Mouse (Mus musculus): ENCODE data around the gene Inpp5e. TPM values are rescaled to one million over a fixed set of nuclear protein-coding genes. Genes with fewer than 3 reads are reported as not detected.

The Inpp5e gene
- polyA plus RNA-seq, 1 experiment from 2014 or later: 24.0 TPM

DNA sequence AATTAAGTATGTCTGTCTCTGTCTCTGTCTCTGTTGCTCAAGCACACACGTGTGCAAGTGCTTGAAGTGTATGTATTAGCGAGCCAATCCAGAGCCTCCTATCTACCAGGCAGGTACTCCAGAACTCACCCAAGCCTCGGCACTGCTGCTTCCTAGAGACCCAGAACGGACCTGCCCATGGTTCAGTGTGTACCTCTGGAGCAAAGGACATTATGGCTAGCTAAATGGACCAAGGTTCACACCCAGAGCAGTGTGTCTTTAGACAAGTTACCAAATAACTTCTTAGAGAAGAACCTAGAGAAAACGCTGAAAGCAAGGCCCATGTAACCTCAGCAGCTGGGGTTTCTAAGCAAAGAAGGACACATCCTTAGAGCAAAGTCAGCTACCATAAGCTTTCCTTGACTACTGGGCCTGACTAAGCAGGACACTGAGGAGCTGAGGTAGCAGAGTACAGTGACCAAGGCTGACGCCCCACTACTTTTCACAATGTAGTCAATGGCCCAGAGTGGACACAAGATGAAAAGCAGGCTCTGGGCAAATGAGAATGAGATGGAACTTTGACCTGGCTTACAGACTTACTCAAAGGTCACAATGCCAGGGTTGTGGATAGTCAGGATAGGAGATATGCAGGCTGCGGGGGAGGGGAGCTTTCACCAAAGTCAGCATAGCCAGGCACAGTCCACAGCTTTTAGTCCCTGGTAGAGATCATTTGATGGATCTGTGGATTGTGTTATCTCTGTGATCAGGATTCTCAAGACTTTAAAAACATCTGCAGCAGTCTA lies 26.0 kb upstream of the Inpp5e start:
- WGBS: 92% methylated on average over 7 of the region's 7 CpGs
- no peaks in the 10 kb centered on the region for H3K9me3 ChIP-seq (ENCODE audit: control insufficient read depth, low read depth, low read length)
- H3K9ac ChIP-seq (replicated peaks; ENCODE audit: low read depth, low read length): no peak overlapping the region
- H3K27ac ChIP-seq (ENCODE audit: low read length): no peak overlapping the region
- no peaks in the 10 kb centered on the region for H3K4me1 ChIP-seq (ENCODE audit: control insufficient read depth, insufficient read depth, low read length)
- no peak overlapping the region for H3K4me2 ChIP-seq (replicated peaks; ENCODE audit: low read depth, low read length)
- peaks cover 75% of the 10 kb centered on the region for H3K36me3 ChIP-seq (ENCODE audit: control insufficient read depth, insufficient read depth, low read length)
- no peaks in the 10 kb centered on the region for H3K27me3 ChIP-seq (ENCODE audit: control insufficient read depth, insufficient read depth, low read length)
- ATAC-seq (ENCODE audit: insufficient number of reproducible peaks, insufficient read depth, low FRiP score, low read depth): no peak
- no peak overlapping the region for H3K4me3 ChIP-seq (ENCODE audit: low read depth, low read length)

DNA sequence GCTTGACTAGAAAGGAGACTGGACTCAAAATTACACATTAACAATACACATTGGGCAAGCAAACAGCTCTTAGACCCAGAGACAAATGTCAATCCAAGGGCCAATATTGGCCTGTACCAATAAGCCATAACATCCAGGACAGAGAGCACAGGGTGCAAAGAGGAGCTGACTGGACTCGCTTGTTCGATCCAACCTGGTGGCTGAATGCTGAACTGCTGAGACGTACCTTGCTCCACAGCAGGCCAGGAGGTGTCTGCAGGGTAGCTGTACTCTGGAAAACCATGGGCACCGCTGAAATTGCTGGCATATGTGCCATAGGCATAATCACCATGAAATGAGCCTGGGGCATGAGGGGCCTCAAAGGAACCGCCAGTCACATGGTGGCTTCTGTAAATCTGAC lies 20.8 kb upstream of the Inpp5e start:
- Histone ChIP-seq H3K9me3 (ENCODE audit: control insufficient read depth, low read depth, low read length) (no peaks in the 10 kb centered on the region), H3K4me2 (replicated peaks; ENCODE audit: low read depth, low read length) (no peak overlapping the region), H3K9ac (replicated peaks; ENCODE audit: low read depth, low read length) (no peak overlapping the region), H3K36me3 (ENCODE audit: control insufficient read depth, insufficient read depth, low read length) (peaks cover 86% of the 10 kb centered on the region), H3K4me1 (ENCODE audit: control insufficient read depth, insufficient read depth, low read length) (no peaks in the 10 kb centered on the region), H3K27ac (ENCODE audit: low read length) (no peak overlapping the region), H3K4me3 (ENCODE audit: low read depth, low read length) (no peak overlapping the region), H3K27me3 (ENCODE audit: control insufficient read depth, insufficient read depth, low read length) (no peaks in the 10 kb centered on the region)
- no peak for ATAC-seq (ENCODE audit: insufficient number of reproducible peaks, insufficient read depth, low FRiP score, low read depth)
- WGBS: 94% methylated on average over 5 of the region's 5 CpGs

DNA sequence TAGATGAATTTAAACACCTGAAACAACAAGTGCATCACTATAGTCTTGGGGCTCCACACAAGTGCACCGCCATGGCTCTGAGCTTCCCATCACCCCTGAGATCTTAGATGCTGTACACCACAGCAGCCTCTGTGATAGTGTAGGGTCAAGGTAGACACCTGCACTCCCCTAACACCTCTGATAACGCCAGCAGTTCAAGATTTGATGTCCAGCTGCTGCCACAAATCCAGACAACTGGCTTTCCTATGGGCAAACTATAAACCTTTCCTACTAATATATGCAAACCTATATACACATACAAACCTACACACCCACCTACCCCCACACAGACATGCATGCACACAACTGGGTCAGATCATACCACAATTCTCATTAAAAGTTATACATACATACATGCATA lies 15.5 kb upstream of the Inpp5e start:
- Histone ChIP-seq H3K27me3 (ENCODE audit: control insufficient read depth, insufficient read depth, low read length) (no peaks in the 10 kb centered on the region), H3K27ac (ENCODE audit: low read length) (no peak overlapping the region)
- 91% methylated on average over 2 of the region's 2 CpGs for WGBS

DNA sequence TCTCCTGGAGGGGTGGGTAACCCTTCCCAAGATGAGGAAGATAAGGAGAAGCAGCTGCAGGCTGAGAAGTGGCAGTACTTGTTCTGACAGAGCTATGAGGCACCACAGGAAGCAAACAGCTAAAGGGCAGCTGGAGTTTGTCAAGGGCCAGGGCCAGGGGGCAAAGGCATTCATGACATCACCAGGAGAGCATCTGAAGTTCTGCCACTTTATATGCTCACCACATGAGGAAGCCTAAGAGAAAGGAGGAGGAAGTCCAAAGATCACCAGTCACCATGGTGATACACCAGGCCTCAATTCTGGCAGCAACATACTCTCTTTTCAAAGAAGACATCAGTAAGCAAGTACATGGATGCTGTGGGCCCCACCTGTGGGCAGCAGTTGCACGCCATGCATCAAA lies 14.1 kb upstream of the Inpp5e start:
- H3K27me3 ChIP-seq (ENCODE audit: control insufficient read depth, insufficient read depth, low read length): no peaks in the 10 kb centered on the region
- no peak overlapping the region for H3K4me2 ChIP-seq (replicated peaks; ENCODE audit: low read depth, low read length)
- H3K4me1 ChIP-seq (ENCODE audit: control insufficient read depth, insufficient read depth, low read length): no peaks in the 10 kb centered on the region
- H3K36me3 ChIP-seq (ENCODE audit: control insufficient read depth, insufficient read depth, low read length): peaks cover 85% of the 10 kb centered on the region
- no peaks in the 10 kb centered on the region for H3K9me3 ChIP-seq (ENCODE audit: control insufficient read depth, low read depth, low read length)
- no peak overlapping the region for H3K9ac ChIP-seq (replicated peaks; ENCODE audit: low read depth, low read length)
- WGBS: 76% methylated on average over 1 of the region's 1 CpGs
- H3K27ac ChIP-seq (ENCODE audit: low read length): no peak overlapping the region
- no peak for ATAC-seq (ENCODE audit: insufficient number of reproducible peaks, insufficient read depth, low FRiP score, low read depth)
- no peak overlapping the region for H3K4me3 ChIP-seq (ENCODE audit: low read depth, low read length)

More for the DNA sequence above, 15.5 kb upstream of the Inpp5e start:
- Histone ChIP-seq H3K9me3 (ENCODE audit: control insufficient read depth, low read depth, low read length) (no peaks in the 10 kb centered on the region), H3K9ac (replicated peaks; ENCODE audit: low read depth, low read length) (no peak overlapping the region), H3K4me2 (replicated peaks; ENCODE audit: low read depth, low read length) (no peak overlapping the region), H3K4me1 (ENCODE audit: control insufficient read depth, insufficient read depth, low read length) (no peaks in the 10 kb centered on the region), H3K36me3 (ENCODE audit: control insufficient read depth, insufficient read depth, low read length) (peaks cover 93% of the 10 kb centered on the region), H3K4me3 (ENCODE audit: low read depth, low read length) (no peak overlapping the region)
- ATAC-seq (ENCODE audit: insufficient number of reproducible peaks, insufficient read depth, low FRiP score, low read depth): no peak

DNA sequence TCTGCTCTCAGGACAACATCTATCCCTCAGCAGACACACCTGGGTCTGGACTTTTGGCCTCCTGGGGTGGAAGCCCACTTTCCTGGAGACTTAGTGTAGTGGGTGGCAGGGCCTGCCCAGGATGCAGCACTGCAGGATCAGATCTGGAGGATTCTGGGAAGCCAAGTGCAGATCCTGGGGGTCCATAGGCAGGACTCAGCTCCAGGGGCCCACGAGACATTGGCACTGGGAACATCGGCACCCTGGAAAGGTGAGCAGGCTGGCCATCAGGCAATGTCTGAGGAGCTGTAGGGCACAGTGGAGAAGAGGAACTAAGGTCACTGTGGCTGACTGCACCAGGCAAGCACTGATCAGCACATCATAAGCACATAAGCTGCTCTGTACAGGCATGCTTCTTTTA lies 13.0 kb upstream of the Inpp5e start:
- H3K9ac ChIP-seq (replicated peaks; ENCODE audit: low read depth, low read length): no peak overlapping the region
- H3K36me3 ChIP-seq (ENCODE audit: control insufficient read depth, insufficient read depth, low read length): peaks cover 86% of the 10 kb centered on the region
- ATAC-seq (ENCODE audit: insufficient number of reproducible peaks, insufficient read depth, low FRiP score, low read depth): no peak

DNA sequence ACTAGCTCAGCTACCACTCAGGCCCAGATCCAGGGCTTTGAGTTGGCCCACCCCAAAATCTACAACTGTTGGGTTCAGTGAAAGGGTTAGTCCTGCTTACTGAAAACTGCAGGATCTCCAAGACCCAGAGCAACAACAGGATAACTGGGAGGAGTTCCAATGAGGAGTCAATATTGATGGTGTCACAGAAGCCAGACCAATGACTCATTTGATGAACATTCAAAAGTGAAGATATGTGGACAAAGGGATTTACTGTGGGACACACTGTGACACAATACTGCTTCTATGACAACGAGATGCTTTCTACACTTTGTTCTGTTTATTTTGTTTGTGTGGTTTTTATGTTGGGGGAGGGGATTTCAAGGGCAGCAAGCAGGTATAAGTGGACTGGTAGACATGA lies 9.1 kb upstream of the Inpp5e start:
- ATAC-seq (ENCODE audit: insufficient number of reproducible peaks, insufficient read depth, low FRiP score, low read depth): no peak
- no peaks in the 10 kb centered on the region for H3K4me1 ChIP-seq (ENCODE audit: control insufficient read depth, insufficient read depth, low read length)

More for the DNA sequence above, 13.0 kb upstream of the Inpp5e start:
- Histone ChIP-seq H3K4me3 (ENCODE audit: low read depth, low read length) (no peak overlapping the region), H3K4me2 (replicated peaks; ENCODE audit: low read depth, low read length) (no peak overlapping the region), H3K9me3 (ENCODE audit: control insufficient read depth, low read depth, low read length) (no peaks in the 10 kb centered on the region), H3K27me3 (ENCODE audit: control insufficient read depth, insufficient read depth, low read length) (no peaks in the 10 kb centered on the region), H3K27ac (ENCODE audit: low read length) (no peak overlapping the region), H3K4me1 (ENCODE audit: control insufficient read depth, insufficient read depth, low read length) (no peaks in the 10 kb centered on the region)
- WGBS: 96% methylated on average over 2 of the region's 2 CpGs

DNA sequence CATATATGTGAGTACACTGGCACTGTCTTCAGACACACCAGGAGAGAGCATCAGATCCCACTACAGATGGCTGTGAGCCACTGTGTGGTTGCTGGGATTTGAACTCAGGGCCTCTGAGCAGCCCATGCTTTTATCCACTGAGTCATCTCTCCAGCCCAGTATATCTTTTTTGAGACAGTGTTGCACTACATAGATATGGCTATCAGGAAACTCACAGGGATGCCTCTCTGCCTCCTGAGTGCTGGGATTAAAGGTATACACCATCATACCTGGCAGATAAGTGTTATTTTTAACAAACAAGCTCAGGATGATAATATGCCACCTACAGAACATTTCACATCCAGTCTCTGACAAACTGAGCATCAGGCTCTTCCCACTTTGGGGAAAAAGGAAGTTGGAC lies 8.1 kb upstream of the Inpp5e start:
- Histone ChIP-seq H3K4me2 (replicated peaks; ENCODE audit: low read depth, low read length) (no peak overlapping the region), H3K27ac (ENCODE audit: low read length) (no peak overlapping the region), H3K9me3 (ENCODE audit: control insufficient read depth, low read depth, low read length) (no peaks in the 10 kb centered on the region), H3K9ac (replicated peaks; ENCODE audit: low read depth, low read length) (no peak overlapping the region), H3K4me1 (ENCODE audit: control insufficient read depth, insufficient read depth, low read length) (no peaks in the 10 kb centered on the region), H3K36me3 (ENCODE audit: control insufficient read depth, insufficient read depth, low read length) (peaks cover 84% of the 10 kb centered on the region), H3K4me3 (ENCODE audit: low read depth, low read length) (no peak overlapping the region), H3K27me3 (ENCODE audit: control insufficient read depth, insufficient read depth, low read length) (no peaks in the 10 kb centered on the region)
- no peak for ATAC-seq (ENCODE audit: insufficient number of reproducible peaks, insufficient read depth, low FRiP score, low read depth)

More for the DNA sequence above, 9.1 kb upstream of the Inpp5e start:
- Histone ChIP-seq H3K9ac (replicated peaks; ENCODE audit: low read depth, low read length) (no peak overlapping the region), H3K4me3 (ENCODE audit: low read depth, low read length) (no peak overlapping the region), H3K4me2 (replicated peaks; ENCODE audit: low read depth, low read length) (no peak overlapping the region), H3K27ac (ENCODE audit: low read length) (no peak overlapping the region), H3K9me3 (ENCODE audit: control insufficient read depth, low read depth, low read length) (no peaks in the 10 kb centered on the region), H3K36me3 (ENCODE audit: control insufficient read depth, insufficient read depth, low read length) (peaks cover 87% of the 10 kb centered on the region), H3K27me3 (ENCODE audit: control insufficient read depth, insufficient read depth, low read length) (no peaks in the 10 kb centered on the region)
- WGBS: 91% methylated on average over 1 of the region's 1 CpGs

DNA sequence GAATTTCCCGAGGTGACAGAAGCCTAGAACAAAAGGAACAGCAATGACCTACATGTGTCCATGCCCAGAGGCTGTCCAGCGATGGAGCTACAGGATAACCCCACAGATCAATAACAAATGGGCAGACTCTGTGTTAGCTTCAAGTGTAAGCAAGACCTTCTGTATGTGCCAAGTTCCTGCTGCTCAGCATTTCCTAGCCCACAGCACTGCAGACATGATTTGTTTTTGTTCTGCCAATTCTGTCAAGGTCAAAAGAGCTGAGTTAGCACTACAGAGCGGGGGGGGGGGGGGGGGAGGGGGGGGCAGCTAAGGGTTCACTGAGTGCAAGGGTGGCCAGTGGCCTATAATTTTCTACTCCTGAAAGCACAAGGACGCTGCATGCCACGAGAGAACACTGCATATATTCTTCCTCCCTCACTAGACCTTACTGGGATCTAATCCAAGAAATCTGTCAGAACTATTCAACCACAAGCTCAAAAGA lies 2.0 kb upstream of the Inpp5e start:
- H3K4me1 ChIP-seq (ENCODE audit: control insufficient read depth, insufficient read depth, low read length): peaks cover 15% of the 10 kb centered on the region
- 65% methylated on average over 4 of the region's 5 CpGs for WGBS
- no peak overlapping the region for H3K9ac ChIP-seq (replicated peaks; ENCODE audit: low read depth, low read length)
- no peak overlapping the region for H3K4me3 ChIP-seq (ENCODE audit: low read depth, low read length)
- no peaks in the 10 kb centered on the region for H3K9me3 ChIP-seq (ENCODE audit: control insufficient read depth, low read depth, low read length)
- H3K36me3 ChIP-seq (ENCODE audit: control insufficient read depth, insufficient read depth, low read length): peaks cover 39% of the 10 kb centered on the region
- H3K27ac ChIP-seq (ENCODE audit: low read length): no peak overlapping the region
- no peak for ATAC-seq (ENCODE audit: insufficient number of reproducible peaks, insufficient read depth, low FRiP score, low read depth)
- H3K27me3 ChIP-seq (ENCODE audit: control insufficient read depth, insufficient read depth, low read length): no peaks in the 10 kb centered on the region
- no peak overlapping the region for H3K4me2 ChIP-seq (replicated peaks; ENCODE audit: low read depth, low read length)

DNA sequence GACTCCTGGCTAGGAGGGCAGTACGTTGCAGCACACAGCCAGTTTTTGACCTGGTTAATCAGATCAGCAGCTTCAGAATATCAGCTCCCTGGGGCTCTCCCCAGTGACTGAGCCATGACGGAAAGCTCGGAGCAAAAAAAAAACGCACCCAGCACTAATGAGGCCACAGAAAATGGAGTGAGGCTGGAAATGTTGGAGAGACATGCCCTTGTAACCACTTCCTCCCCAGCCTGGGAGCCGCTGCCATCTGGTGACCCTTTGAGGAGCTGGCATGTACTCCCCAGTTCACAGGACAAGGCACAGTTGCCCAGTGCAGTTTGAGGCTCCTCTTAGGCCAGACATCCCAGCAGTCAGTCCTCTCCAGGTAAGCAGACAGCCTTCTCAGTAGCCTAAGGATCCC lies 1.1 kb upstream of the Inpp5e start:
- no peaks in the 10 kb centered on the region for H3K27me3 ChIP-seq (ENCODE audit: control insufficient read depth, insufficient read depth, low read length)
- no peak overlapping the region for H3K9ac ChIP-seq (replicated peaks; ENCODE audit: low read depth, low read length)
- ATAC-seq (ENCODE audit: insufficient number of reproducible peaks, insufficient read depth, low FRiP score, low read depth): no peak
- H3K36me3 ChIP-seq (ENCODE audit: control insufficient read depth, insufficient read depth, low read length): peaks cover 30% of the 10 kb centered on the region
- peaks cover 15% of the 10 kb centered on the region for H3K4me1 ChIP-seq (ENCODE audit: control insufficient read depth, insufficient read depth, low read length)
- no peaks in the 10 kb centered on the region for H3K9me3 ChIP-seq (ENCODE audit: control insufficient read depth, low read depth, low read length)
- no peak overlapping the region for H3K4me3 ChIP-seq (ENCODE audit: low read depth, low read length)
- WGBS: 81% methylated on average over 5 of the region's 5 CpGs
- no peak overlapping the region for H3K4me2 ChIP-seq (replicated peaks; ENCODE audit: low read depth, low read length)
- no peak overlapping the region for H3K27ac ChIP-seq (ENCODE audit: low read length)

All from stomach, embryonic 14.5 days (tissue).